Mouse (Mus musculus) kidney, postnatal 36 days (tissue): ENCODE results near the gene Dedd.
A peak's percentile ranks its signal among the peaks of the same experiment; 100 is the strongest.

Experiments used
- DNase-seq, 2 experiments: peaks; one replicate each; pipeline ENCODE4 v3.0.0; 2021 to 2022; ENCODE audit warnings: mixed read lengths in 2 of 2

Dedd gene

GRCm38 (mm10) chr1:171361106-171362103 is 32.5 kb downstream of the Dedd start:
- DNase-seq, result peak; percentile 71 to 84

- DNase-seq, result no peak
Observed at GRCm38 (mm10) chr1:171365934-171366333, 37.0 kb downstream of the Dedd start.

- DNase-seq, result peak; percentile 52 to 67
Observed at GRCm38 (mm10) chr1:171369845-171370556, 41.1 kb downstream of the Dedd start, which contains the start of gene Nectin4. Gene Nectin4, plus strand, starts transcription at chr1:171370099.

GRCm38 (mm10) chr1:171372880-171373279 is 43.9 kb downstream of the Dedd start:
- no peak for DNase-seq

- DNase-seq, result no peak
Observed at GRCm38 (mm10) chr1:171373946-171374345, 45.0 kb downstream of the Dedd start.

- no peak for DNase-seq
Observed at GRCm38 (mm10) chr1:171375646-171376097, 46.7 kb downstream of the Dedd start.

GRCm38 (mm10) chr1:171378298-171378697 is 49.4 kb downstream of the Dedd start:
- no peak for DNase-seq

GRCm38 (mm10) chr1:171379935-171380599 is 51.1 kb downstream of the Dedd start:
- peak; percentile 84 to 89 for DNase-seq

- DNase-seq, result no peak
Observed at GRCm38 (mm10) chr1:171382096-171382620, 53.2 kb downstream of the Dedd start.

- DNase-seq, result no peak
Observed at GRCm38 (mm10) chr1:171384361-171384760, 55.4 kb downstream of the Dedd start.

- DNase-seq, result peak in 1 of 2 experiments; percentile 11
Observed at GRCm38 (mm10) chr1:171385171-171385570, 56.2 kb downstream of the Dedd start.

GRCm38 (mm10) chr1:171387099-171387498 is 58.2 kb downstream of the Dedd start:
- peak in 1 of 2 experiments; percentile 24 for DNase-seq

- DNase-seq, result peak; percentile 29 to 31
Observed at GRCm38 (mm10) chr1:171388376-171389102, 59.6 kb downstream of the Dedd start, which contains the start of gene Arhgap30. Gene Arhgap30, plus strand, starts transcription at chr1:171388954.

- peak in 1 of 2 experiments; percentile 22 for DNase-seq
Observed at GRCm38 (mm10) chr1:171390101-171390500, 61.2 kb downstream of the Dedd start.
